Mouse (Mus musculus): ENCODE measurements around the gene Nploc4. TPM values are rescaled to one million over a fixed set of nuclear protein-coding genes. Genes with fewer than 3 reads are reported as not detected.

Nploc4 gene
- polyA plus RNA-seq, 1 experiment = 8.8 TPM

GRCm38 (mm10) chr11:120377337-120377736 lies 60.2 kb downstream of the Nploc4 start:
- Histone ChIP-seq H3K4me3 (replicated peaks) (peak overlapping the region; percentile 75), H3K9me3 (ENCODE audit: control insufficient read depth, low read length) (no peaks in the 10 kb centered on the region), H3K27me3 (ENCODE audit: control insufficient read depth) (no peaks in the 10 kb centered on the region), H3K4me1 (ENCODE audit: control insufficient read depth) (peaks cover 28% of the 10 kb centered on the region), H3K36me3 (ENCODE audit: control insufficient read depth) (peaks cover 79% of the 10 kb centered on the region)
- TF ChIP-seq GATA1 (IDR thresholded peaks at IDR 0.05; ENCODE audit: low read length) (no peak), TAL1 (IDR thresholded peaks at IDR 0.05; ENCODE audit: low read length) (no peak)

GRCm38 (mm10) chr11:120376302-120377160 lies 61.0 kb downstream of the Nploc4 start:
- Histone ChIP-seq H3K4me1 (ENCODE audit: control insufficient read depth) (peaks cover 27% of the 10 kb centered on the region), H3K4me3 (replicated peaks) (no peak overlapping the region), H3K36me3 (ENCODE audit: control insufficient read depth) (peaks cover 78% of the 10 kb centered on the region), H3K27me3 (ENCODE audit: control insufficient read depth) (no peaks in the 10 kb centered on the region), H3K9me3 (ENCODE audit: control insufficient read depth, low read length) (no peaks in the 10 kb centered on the region)
- TF ChIP-seq TAL1 (IDR thresholded peaks at IDR 0.05; ENCODE audit: low read length) = no peak
- TF ChIP-seq GATA1 (IDR thresholded peaks at IDR 0.05; ENCODE audit: low read length) = no peak

- no peaks in the 10 kb centered on the region for H3K9me3 ChIP-seq (ENCODE audit: control insufficient read depth, low read length)
- peaks cover 72% of the 10 kb centered on the region for H3K36me3 ChIP-seq (ENCODE audit: control insufficient read depth)
- no peak overlapping the region for H3K4me3 ChIP-seq (replicated peaks)
- H3K27me3 ChIP-seq (ENCODE audit: control insufficient read depth) = no peaks in the 10 kb centered on the region
- H3K4me1 ChIP-seq (ENCODE audit: control insufficient read depth) = peaks cover 27% of the 10 kb centered on the region
- no peak for TF ChIP-seq GATA1 (IDR thresholded peaks at IDR 0.05; ENCODE audit: low read length)
- TF ChIP-seq TAL1 (IDR thresholded peaks at IDR 0.05; ENCODE audit: low read length) = no peak
Observed at GRCm38 (mm10) chr11:120375324-120375723, 62.2 kb downstream of the Nploc4 start.

GRCm38 (mm10) chr11:120373820-120374586 lies 63.5 kb downstream of the Nploc4 start:
- no peaks in the 10 kb centered on the region for H3K9me3 ChIP-seq (ENCODE audit: control insufficient read depth, low read length)
- no peaks in the 10 kb centered on the region for H3K27me3 ChIP-seq (ENCODE audit: control insufficient read depth)
- TF ChIP-seq GATA1 (IDR thresholded peaks at IDR 0.05; ENCODE audit: low read length) (no peak), TAL1 (IDR thresholded peaks at IDR 0.05; ENCODE audit: low read length) (no peak)
- H3K4me3 ChIP-seq (replicated peaks) = no peak overlapping the region
- H3K36me3 ChIP-seq (ENCODE audit: control insufficient read depth) = peaks cover 74% of the 10 kb centered on the region
- H3K4me1 ChIP-seq (ENCODE audit: control insufficient read depth) = peaks cover 26% of the 10 kb centered on the region

- TF ChIP-seq GATA1 (IDR thresholded peaks at IDR 0.05; ENCODE audit: low read length) = no peak
- no peak for TF ChIP-seq TAL1 (IDR thresholded peaks at IDR 0.05; ENCODE audit: low read length)
- Histone ChIP-seq H3K36me3 (ENCODE audit: control insufficient read depth) (peaks cover 77% of the 10 kb centered on the region), H3K9me3 (ENCODE audit: control insufficient read depth, low read length) (no peaks in the 10 kb centered on the region), H3K4me3 (replicated peaks) (no peak overlapping the region), H3K27me3 (ENCODE audit: control insufficient read depth) (no peaks in the 10 kb centered on the region), H3K4me1 (ENCODE audit: control insufficient read depth) (peaks cover 19% of the 10 kb centered on the region)
Observed at GRCm38 (mm10) chr11:120373025-120373424, 64.5 kb downstream of the Nploc4 start.

- TF ChIP-seq TAL1 (IDR thresholded peaks at IDR 0.05; ENCODE audit: low read length) = no peak
- Histone ChIP-seq H3K4me3 (replicated peaks) (no peak overlapping the region), H3K4me1 (ENCODE audit: control insufficient read depth) (peaks cover 4% of the 10 kb centered on the region), H3K27me3 (ENCODE audit: control insufficient read depth) (peaks cover 6% of the 10 kb centered on the region), H3K36me3 (ENCODE audit: control insufficient read depth) (peaks cover 52% of the 10 kb centered on the region), H3K9me3 (ENCODE audit: control insufficient read depth, low read length) (no peaks in the 10 kb centered on the region)
Observed at GRCm38 (mm10) chr11:120369656-120370055, 67.9 kb downstream of the Nploc4 start.

- no peak for TF ChIP-seq GATA1 (IDR thresholded peaks at IDR 0.05; ENCODE audit: low read length)
- TF ChIP-seq TAL1 (IDR thresholded peaks at IDR 0.05; ENCODE audit: low read length) = no peak
- no peak overlapping the region for H3K4me3 ChIP-seq (replicated peaks)
- peaks cover 22% of the 10 kb centered on the region for H3K36me3 ChIP-seq (ENCODE audit: control insufficient read depth)
- peaks cover 4% of the 10 kb centered on the region for H3K4me1 ChIP-seq (ENCODE audit: control insufficient read depth)
- peaks cover 13% of the 10 kb centered on the region for H3K27me3 ChIP-seq (ENCODE audit: control insufficient read depth)
- no peaks in the 10 kb centered on the region for H3K9me3 ChIP-seq (ENCODE audit: control insufficient read depth, low read length)
Observed at GRCm38 (mm10) chr11:120366443-120367027, 71.0 kb downstream of the Nploc4 start.

- no peak overlapping the region for H3K4me3 ChIP-seq (replicated peaks)
- H3K4me1 ChIP-seq (ENCODE audit: control insufficient read depth) = peaks cover 8% of the 10 kb centered on the region
- no peaks in the 10 kb centered on the region for H3K36me3 ChIP-seq (ENCODE audit: control insufficient read depth)
- H3K9me3 ChIP-seq (ENCODE audit: control insufficient read depth, low read length) = no peaks in the 10 kb centered on the region
- no peak for TF ChIP-seq GATA1 (IDR thresholded peaks at IDR 0.05; ENCODE audit: low read length)
- TF ChIP-seq TAL1 (IDR thresholded peaks at IDR 0.05; ENCODE audit: low read length) = no peak
- H3K27me3 ChIP-seq (ENCODE audit: control insufficient read depth) = peaks cover 16% of the 10 kb centered on the region
Observed at GRCm38 (mm10) chr11:120362891-120363290, 74.6 kb downstream of the Nploc4 start.

- Histone ChIP-seq H3K9me3 (ENCODE audit: control insufficient read depth, low read length) (no peaks in the 10 kb centered on the region), H3K4me1 (ENCODE audit: control insufficient read depth) (peaks cover 19% of the 10 kb centered on the region), H3K4me3 (replicated peaks) (no peak within 1 kb of the TSS), H3K27me3 (ENCODE audit: control insufficient read depth) (peaks cover 16% of the 10 kb centered on the region), H3K36me3 (ENCODE audit: control insufficient read depth) (no peaks in the 10 kb centered on the region)
- TF ChIP-seq GATA1 (IDR thresholded peaks at IDR 0.05; ENCODE audit: low read length) (no peak), TAL1 (IDR thresholded peaks at IDR 0.05; ENCODE audit: low read length) (no peak)
Observed at GRCm38 (mm10) chr11:120361295-120361694, 76.2 kb downstream of the Nploc4 start, which contains the start of gene Fscn2. Gene Fscn2 (plus strand): TSS chr11:120361534.
